19 mouse cellular contexts compared by ENCODE assay signal in genomic region chr3:57474421-57474820, GRCm38 (mm10). TPM values are rescaled to one million over a fixed set of nuclear protein-coding genes. Genes with fewer than 3 reads are reported as not detected.
"Had no signal": no experiment of that assay in that cellular context is flagged by ENCODE, and none has a peak within 500 bp of the region (broad histone marks: within the 10 kb centered on the region; RNA-seq: fewer than 3 reads in every experiment).

No protein-coding gene starts in this region.

- H3K9me3 ChIP-seq: hindbrain, embryonic 15.5 days; limb, embryonic 15.5 days; midbrain, embryonic 12.5 days; neural tube, embryonic 15.5 days had no signal

- H3K4me2 ChIP-seq: hindbrain, embryonic 15.5 days; limb, embryonic 15.5 days; midbrain, embryonic 12.5 days; neural tube, embryonic 15.5 days had no signal

- DNase-seq: layer of hippocampus, adult 9-11 months; layer of hippocampus, postnatal 36 days; lung, adult 18-20 months; right cerebral cortex, postnatal 4 days; spleen, adult 18-20 months; thymus, adult 18-20 months; thymus, postnatal 25 days had no signal

- H3K27ac ChIP-seq: hindbrain, embryonic 15.5 days; kidney, postnatal 0 days; limb, embryonic 15.5 days; liver, embryonic 14.5 days; midbrain, embryonic 12.5 days; neural tube, embryonic 15.5 days had no signal

- H3K27me3 ChIP-seq: hindbrain, embryonic 15.5 days; limb, embryonic 15.5 days; midbrain, embryonic 12.5 days; neural tube, embryonic 15.5 days had no signal

- ATAC-seq: midbrain, embryonic 16.5 days had no signal

- H3K36me3 ChIP-seq: hindbrain, embryonic 15.5 days; neural tube, embryonic 15.5 days had no signal

- H3K4me3 ChIP-seq: hindbrain, embryonic 15.5 days; limb, embryonic 15.5 days; midbrain, embryonic 12.5 days; neural tube, embryonic 15.5 days had no signal

- H3K9ac ChIP-seq: hindbrain, embryonic 15.5 days; limb, embryonic 15.5 days; liver, embryonic 14.5 days; midbrain, embryonic 12.5 days; neural tube, embryonic 15.5 days had no signal

RNA-seq across cellular contexts. Expression of gene Tm4sf4, which starts 49.3 kb away (rescaled TPM):
- total RNA-seq: layer of hippocampus, adult 18-20 months; layer of hippocampus, postnatal 36 days; left cerebral cortex, adult 8-10 months; left cerebral cortex, postnatal 25 days; megakaryocyte-erythroid progenitor cell, adult 5-6 weeks had no signal
- polyA plus RNA-seq: limb, embryonic 11.5 days; midbrain, embryonic 12.5 days; midbrain, embryonic 16.5 days had no signal
